Mouse (Mus musculus) ES-E14 (cell line): ENCODE results near the gene Psmd13.

ENCODE experiments used
- CHD2 ChIP-seq: IDR thresholded peaks from 2 replicates; pipeline ENCODE4 v1.6.1; 2014; ENCODE audit warnings: mild to moderate bottlenecking, low read depth, low read length, inconsistent platforms
- HCFC1 ChIP-seq: IDR thresholded peaks from 2 replicates; pipeline ENCODE4 v1.6.1; 2012; ENCODE audit warnings: low read length, inconsistent platforms, borderline replicate concordance; ENCODE audit not compliant: insufficient read depth
- MAFK ChIP-seq: IDR thresholded peaks from 2 replicates; pipeline ENCODE4 v1.6.1; 2014; ENCODE audit warnings: mild to moderate bottlenecking, low read depth, low read length, inconsistent platforms; ENCODE audit not compliant: insufficient read depth
- ZC3H11A ChIP-seq: IDR thresholded peaks from 2 replicates; pipeline ENCODE4 v1.6.1; 2012; ENCODE audit warnings: low read depth, mild to moderate bottlenecking, inconsistent platforms, low read length, borderline replicate concordance
- ZNF384 ChIP-seq: IDR thresholded peaks from 2 replicates; pipeline ENCODE4 v1.6.1; 2012; ENCODE audit warnings: low read depth, low read length, inconsistent platforms

DNA sequence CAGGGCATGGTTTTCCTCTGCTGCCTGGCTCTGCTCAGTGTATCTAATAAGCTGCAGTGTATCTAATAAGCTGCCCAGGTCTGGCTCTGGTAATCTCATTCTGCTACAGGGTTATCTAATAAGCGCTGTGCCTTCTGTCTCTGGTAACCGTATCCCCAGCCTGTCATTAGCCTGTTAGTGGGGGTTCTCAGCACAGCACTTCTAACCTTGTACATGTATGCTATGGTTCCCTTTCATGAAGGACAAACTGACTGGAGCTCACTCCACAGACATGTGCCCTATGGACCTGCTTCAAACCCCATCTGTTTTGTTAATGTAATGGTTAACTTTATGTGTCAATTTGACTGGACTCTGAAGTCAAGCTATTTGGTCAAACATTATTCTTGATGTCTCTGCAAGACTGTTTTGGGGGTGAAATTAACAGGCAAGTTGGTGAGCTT lies 23.9 kb downstream of the Psmd13 start:
- TF ChIP-seq CHD2 (no peak), HCFC1 (no peak), MAFK (no peak), ZNF384 (no peak), ZC3H11A (no peak)
